Mouse (Mus musculus): ENCODE data around the gene C2cd4a. TPM values are rescaled to one million over a fixed set of nuclear protein-coding genes. Genes with fewer than 3 reads are reported as not detected.

C2cd4a gene
- polyA plus RNA-seq, 1 experiment, result not detected

DNA sequence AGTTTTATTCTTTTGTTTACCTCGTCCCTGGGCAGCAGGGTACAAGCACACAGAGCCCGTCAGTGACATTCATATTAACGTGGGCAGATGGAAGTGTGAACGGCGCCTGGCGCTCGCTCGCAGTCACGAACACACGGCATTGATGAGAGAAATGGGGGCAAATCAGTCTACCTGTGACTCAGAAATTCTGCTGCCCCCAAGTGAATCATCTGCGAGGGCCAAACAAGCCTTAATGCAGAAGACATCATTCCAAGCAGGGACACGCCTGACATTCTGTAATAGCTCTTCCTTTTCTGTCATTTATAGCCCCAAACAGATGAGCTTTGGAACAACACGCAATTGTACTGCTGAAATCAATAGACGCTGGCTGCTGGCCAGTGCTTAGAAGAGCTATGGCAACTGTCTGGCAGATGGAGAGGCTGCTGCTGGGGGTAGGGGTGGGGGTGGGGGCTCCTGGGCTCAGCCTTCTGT is 36.9 kb downstream of the C2cd4a start:
- TF ChIP-seq CTCF (IDR thresholded peaks at IDR 0.05; ENCODE audit: low read depth, low read length), result no peak
- no peak for TF ChIP-seq POLR2A (IDR thresholded peaks at IDR 0.05; ENCODE audit: borderline replicate concordance, low read depth, low read length)
- Histone ChIP-seq H3K4me3 (ENCODE audit: insufficient read depth, low read length) (no peak overlapping the region), H3K27ac (ENCODE audit: insufficient read depth, low read depth, low read length) (no peak overlapping the region), H3K4me1 (ENCODE audit: control insufficient read depth, insufficient read depth, low read length) (peaks cover 5% of the 10 kb centered on the region)

DNA sequence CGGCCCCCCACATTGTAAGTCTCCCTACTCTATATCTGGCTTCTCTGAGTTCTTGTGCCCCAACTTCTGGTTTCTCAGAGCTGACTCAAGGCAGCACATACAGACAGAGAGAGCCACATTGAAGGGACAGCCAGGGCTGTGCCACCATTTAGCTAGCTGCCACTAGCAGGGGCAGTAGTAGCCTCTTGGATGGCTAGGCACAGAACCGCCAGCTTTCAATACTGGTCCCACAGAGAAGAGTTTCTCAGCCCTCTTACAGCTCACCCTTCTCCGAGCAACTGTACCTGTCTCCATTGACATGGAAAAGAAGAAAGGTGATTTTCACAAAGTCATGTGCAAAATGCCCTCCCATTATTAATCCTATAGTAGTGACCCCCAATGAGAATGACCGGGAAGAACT is 37.5 kb downstream of the C2cd4a start:
- no peak overlapping the region for H3K4me3 ChIP-seq (ENCODE audit: insufficient read depth, low read length)
- peaks cover 5% of the 10 kb centered on the region for H3K4me1 ChIP-seq (ENCODE audit: control insufficient read depth, insufficient read depth, low read length)
- TF ChIP-seq CTCF (IDR thresholded peaks at IDR 0.05; ENCODE audit: low read depth, low read length), result no peak
- no peak for TF ChIP-seq POLR2A (IDR thresholded peaks at IDR 0.05; ENCODE audit: borderline replicate concordance, low read depth, low read length)
- no peak overlapping the region for H3K27ac ChIP-seq (ENCODE audit: insufficient read depth, low read depth, low read length)

DNA sequence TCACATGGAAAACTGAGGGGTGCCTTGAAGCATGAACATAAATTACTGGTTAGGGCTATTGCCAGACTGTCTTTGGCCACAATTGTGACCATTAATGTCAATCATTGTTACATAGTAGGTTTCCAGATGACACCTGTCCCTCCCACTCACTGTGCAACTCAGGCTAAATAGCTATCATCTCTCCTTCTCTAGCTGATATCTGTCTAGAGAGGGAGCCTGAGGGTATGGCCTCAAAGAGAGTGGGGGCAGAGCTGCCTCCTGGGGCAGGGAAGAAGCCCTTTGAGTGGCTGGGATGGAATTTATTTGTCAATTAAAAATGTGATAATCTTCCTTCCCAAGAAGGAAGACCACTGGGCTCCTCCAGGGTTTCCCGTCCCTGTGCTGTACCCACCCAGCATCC is 37.9 kb downstream of the C2cd4a start:
- no peak for TF ChIP-seq CTCF (IDR thresholded peaks at IDR 0.05; ENCODE audit: low read depth, low read length)
- no peak for TF ChIP-seq POLR2A (IDR thresholded peaks at IDR 0.05; ENCODE audit: borderline replicate concordance, low read depth, low read length)
- H3K27ac ChIP-seq (ENCODE audit: insufficient read depth, low read depth, low read length), result no peak overlapping the region
- no peak overlapping the region for H3K4me3 ChIP-seq (ENCODE audit: insufficient read depth, low read length)

DNA sequence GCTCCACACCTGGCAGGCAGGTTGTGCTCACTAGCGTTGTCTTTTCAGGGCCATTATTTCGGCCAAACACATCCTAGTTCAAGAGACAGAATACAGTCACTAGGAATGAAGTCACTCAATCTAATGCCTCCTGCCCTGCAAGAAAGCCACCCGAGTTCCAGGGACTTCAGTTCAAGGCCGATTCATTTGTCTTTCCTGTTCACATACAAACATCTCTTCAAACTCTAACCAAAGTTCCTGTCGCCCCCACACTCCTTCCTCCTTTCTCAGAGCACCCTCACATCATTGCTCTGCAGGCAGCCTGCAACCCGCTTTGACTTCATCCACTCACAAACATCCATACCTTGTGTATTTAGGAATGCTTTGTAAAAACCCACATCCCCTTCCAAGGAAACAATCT is 38.6 kb downstream of the C2cd4a start:
- Histone ChIP-seq H3K4me3 (ENCODE audit: insufficient read depth, low read length) (no peak overlapping the region), H3K27ac (ENCODE audit: insufficient read depth, low read depth, low read length) (no peak overlapping the region), H3K4me1 (ENCODE audit: control insufficient read depth, insufficient read depth, low read length) (no peaks in the 10 kb centered on the region)
- no peak for TF ChIP-seq POLR2A (IDR thresholded peaks at IDR 0.05; ENCODE audit: borderline replicate concordance, low read depth, low read length)
- no peak for TF ChIP-seq CTCF (IDR thresholded peaks at IDR 0.05; ENCODE audit: low read depth, low read length)

More for the DNA sequence above, 37.9 kb downstream of the C2cd4a start:
- H3K4me1 ChIP-seq (ENCODE audit: control insufficient read depth, insufficient read depth, low read length), result peaks cover 3% of the 10 kb centered on the region

DNA sequence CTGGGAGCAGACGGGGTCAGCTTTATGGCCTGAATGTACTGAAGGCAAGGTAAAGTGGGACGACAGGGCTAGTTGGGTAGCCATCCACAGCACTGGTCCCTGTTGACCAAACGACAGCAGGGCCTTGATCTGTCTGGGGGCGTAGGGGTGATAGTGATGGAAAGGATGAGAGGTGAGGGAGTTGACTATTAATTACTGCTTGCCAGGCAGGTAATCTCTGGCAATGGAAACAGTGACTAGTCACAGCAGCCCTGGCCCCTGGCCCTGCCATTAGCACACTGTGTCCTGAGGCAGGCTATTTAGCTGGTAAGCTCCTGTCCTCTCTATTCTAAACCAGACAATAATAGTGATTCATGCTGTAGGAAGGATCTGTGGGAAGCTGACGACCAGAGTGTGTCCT is 39.7 kb downstream of the C2cd4a start:
- Histone ChIP-seq H3K4me3 (ENCODE audit: insufficient read depth, low read length) (no peak overlapping the region), H3K4me1 (ENCODE audit: control insufficient read depth, insufficient read depth, low read length) (no peaks in the 10 kb centered on the region)
- TF ChIP-seq CTCF (IDR thresholded peaks at IDR 0.05; ENCODE audit: low read depth, low read length), result no peak
- no peak for TF ChIP-seq POLR2A (IDR thresholded peaks at IDR 0.05; ENCODE audit: borderline replicate concordance, low read depth, low read length)

DNA sequence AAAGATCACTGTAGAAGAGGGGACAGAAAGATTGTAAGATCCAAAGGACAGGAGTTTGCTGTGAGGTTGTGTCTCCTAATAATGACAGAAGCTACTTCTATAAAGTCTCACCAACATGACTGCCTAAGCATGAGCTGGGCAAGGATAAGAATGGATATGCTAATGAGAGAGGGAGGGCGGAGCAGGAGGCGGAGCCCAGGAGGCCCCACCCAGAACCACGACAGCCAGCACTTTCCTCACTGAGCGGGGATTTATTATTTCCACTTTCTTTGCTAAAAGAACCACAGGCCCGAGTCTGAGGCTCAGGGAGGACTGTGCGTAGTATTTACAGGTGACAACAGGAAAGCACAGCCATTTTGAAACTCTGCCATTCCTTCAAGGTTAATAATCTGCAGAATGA is 44.5 kb downstream of the C2cd4a start:
- no peaks in the 10 kb centered on the region for H3K4me1 ChIP-seq (ENCODE audit: control insufficient read depth, insufficient read depth, low read length)
- H3K27ac ChIP-seq (ENCODE audit: insufficient read depth, low read depth, low read length), result no peak overlapping the region
- TF ChIP-seq POLR2A (IDR thresholded peaks at IDR 0.05; ENCODE audit: borderline replicate concordance, low read depth, low read length) (no peak), CTCF (IDR thresholded peaks at IDR 0.05; ENCODE audit: low read depth, low read length) (no peak)
- H3K4me3 ChIP-seq (ENCODE audit: insufficient read depth, low read length), result no peak overlapping the region

More for the DNA sequence above, 39.7 kb downstream of the C2cd4a start:
- no peak overlapping the region for H3K27ac ChIP-seq (ENCODE audit: insufficient read depth, low read depth, low read length)

DNA sequence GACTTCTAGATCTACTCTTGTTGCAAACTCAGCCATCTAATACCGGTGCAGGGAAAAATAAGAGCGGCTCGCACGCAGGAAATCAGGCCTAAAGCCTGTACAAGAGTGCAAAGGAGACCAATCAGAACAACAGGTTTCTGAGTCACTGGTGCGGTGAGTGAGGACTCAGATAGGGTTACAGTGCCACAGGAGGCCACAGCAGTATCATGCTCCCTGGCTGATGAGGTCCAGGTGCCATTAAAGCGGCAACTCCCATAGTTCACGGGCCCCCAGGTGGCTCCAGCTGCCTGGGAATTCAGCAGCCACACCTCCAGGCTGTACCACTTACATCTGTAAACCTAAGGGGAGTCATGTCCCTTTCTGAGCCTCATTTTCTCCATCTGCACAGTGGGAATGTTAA is 45.8 kb downstream of the C2cd4a start:
- Histone ChIP-seq H3K4me3 (ENCODE audit: insufficient read depth, low read length) (no peak overlapping the region), H3K4me1 (ENCODE audit: control insufficient read depth, insufficient read depth, low read length) (no peaks in the 10 kb centered on the region), H3K27ac (ENCODE audit: insufficient read depth, low read depth, low read length) (no peak overlapping the region)
- no peak for TF ChIP-seq POLR2A (IDR thresholded peaks at IDR 0.05; ENCODE audit: borderline replicate concordance, low read depth, low read length)
- no peak for TF ChIP-seq CTCF (IDR thresholded peaks at IDR 0.05; ENCODE audit: low read depth, low read length)

DNA sequence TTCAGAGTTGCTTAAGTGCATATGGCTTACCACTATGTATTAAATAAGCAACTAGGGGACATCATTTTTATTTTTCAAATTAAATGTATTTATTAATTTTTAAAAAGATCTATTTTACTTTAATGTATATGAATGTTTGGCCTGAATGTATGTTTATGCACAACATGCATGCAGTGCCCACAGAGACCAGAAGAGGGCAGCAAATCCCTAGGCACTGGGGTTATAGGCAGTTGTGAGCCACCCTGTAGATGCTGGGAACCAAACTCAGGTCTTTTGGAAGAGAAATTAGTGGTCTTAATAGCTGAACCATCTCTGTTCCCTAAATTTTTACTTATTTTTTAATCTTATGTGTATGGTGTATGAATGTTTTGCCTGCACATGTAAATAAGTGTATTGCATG is 48.2 kb downstream of the C2cd4a start:
- Histone ChIP-seq H3K4me3 (ENCODE audit: insufficient read depth, low read length) (no peak overlapping the region), H3K27ac (ENCODE audit: insufficient read depth, low read depth, low read length) (no peak overlapping the region), H3K4me1 (ENCODE audit: control insufficient read depth, insufficient read depth, low read length) (no peaks in the 10 kb centered on the region)
- TF ChIP-seq POLR2A (IDR thresholded peaks at IDR 0.05; ENCODE audit: borderline replicate concordance, low read depth, low read length) (no peak), CTCF (IDR thresholded peaks at IDR 0.05; ENCODE audit: low read depth, low read length) (peak; percentile 42; the same call in 1 of the 2 replicates)

DNA sequence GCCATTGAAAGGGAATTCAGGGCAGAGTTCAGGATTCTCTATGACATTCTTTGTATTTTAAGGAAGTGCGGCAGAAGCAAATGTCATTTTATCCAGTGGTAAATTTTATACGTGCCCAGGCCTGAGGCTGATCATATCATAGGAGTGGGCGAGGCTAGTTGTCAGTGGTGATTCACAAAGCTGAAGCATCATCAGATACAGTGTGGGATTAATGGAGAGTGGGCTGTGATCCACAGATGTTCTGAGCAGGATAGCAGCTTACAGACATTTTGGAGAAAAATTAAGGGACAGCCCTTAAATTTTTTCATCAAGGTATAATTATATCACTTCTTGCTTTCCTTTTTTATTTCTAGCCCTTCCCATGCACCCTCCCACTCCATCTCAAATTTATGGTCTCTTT is 48.7 kb downstream of the C2cd4a start:
- TF ChIP-seq POLR2A (IDR thresholded peaks at IDR 0.05; ENCODE audit: borderline replicate concordance, low read depth, low read length) (no peak), CTCF (IDR thresholded peaks at IDR 0.05; ENCODE audit: low read depth, low read length) (no peak)
- no peak overlapping the region for H3K4me3 ChIP-seq (ENCODE audit: insufficient read depth, low read length)
- H3K4me1 ChIP-seq (ENCODE audit: control insufficient read depth, insufficient read depth, low read length), result no peaks in the 10 kb centered on the region
- no peak overlapping the region for H3K27ac ChIP-seq (ENCODE audit: insufficient read depth, low read depth, low read length)

DNA sequence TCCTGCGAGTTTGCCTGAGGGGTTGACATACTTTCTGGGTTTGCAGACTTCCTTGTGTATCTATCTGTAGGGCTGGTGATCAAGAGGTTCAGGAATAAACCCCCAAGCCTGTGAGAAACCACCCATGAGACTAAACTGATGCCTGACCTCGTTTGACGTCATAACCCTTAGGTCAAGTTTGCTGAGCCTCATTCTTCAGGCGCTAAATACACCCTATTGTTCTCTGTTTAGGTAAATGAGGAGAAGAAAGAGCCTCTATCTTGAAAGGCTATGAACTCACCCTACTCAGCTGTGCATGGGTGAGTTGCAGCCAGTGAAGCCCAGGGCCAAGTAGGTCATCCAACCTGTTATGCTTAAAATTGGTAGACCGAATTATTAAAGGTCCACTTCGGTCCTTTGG is 49.3 kb downstream of the C2cd4a start:
- Histone ChIP-seq H3K4me1 (ENCODE audit: control insufficient read depth, insufficient read depth, low read length) (no peaks in the 10 kb centered on the region), H3K27ac (ENCODE audit: insufficient read depth, low read depth, low read length) (no peak overlapping the region), H3K4me3 (ENCODE audit: insufficient read depth, low read length) (no peak overlapping the region)
- no peak for TF ChIP-seq CTCF (IDR thresholded peaks at IDR 0.05; ENCODE audit: low read depth, low read length)
- TF ChIP-seq POLR2A (IDR thresholded peaks at IDR 0.05; ENCODE audit: borderline replicate concordance, low read depth, low read length), result no peak

Other genes starting within 250 kb of the C2cd4a start
- not detected in 2 replicates for gene C2cd4b, start 72.9 kb downstream of the C2cd4a start, polyA plus RNA-seq (2012; ENCODE audit: insufficient read depth, insufficient read length, missing spikeins)
- gene Vps13c, start 8.1 kb upstream of the C2cd4a start, polyA plus RNA-seq (2012; ENCODE audit: insufficient read depth, insufficient read length, missing spikeins), result 34.7 and 39.0 TPM in 2 replicates